ENCODE assay signal across 26 mouse cellular contexts in genomic region chr4:129736173-129736572, GRCm38 (mm10). TPM values are rescaled to one million over a fixed set of nuclear protein-coding genes. Genes with fewer than 3 reads are reported as not detected.
A peak's percentile ranks its signal among the peaks of the same experiment; 100 is the strongest.
DNase-seq lines count a peak whose midpoint lies in the region; ATAC-seq lines count a peak whose summit lies in the region.
"Had no signal": no experiment of that assay in that cellular context is flagged by ENCODE, and none has a peak within 500 bp of the region (broad histone marks: within the 10 kb centered on the region; RNA-seq: fewer than 3 reads in every experiment).

No protein-coding gene starts in this region.

- H3K9ac ChIP-seq in limb, embryonic 12.5 days (replicated peaks): no peak overlapping the region
- H3K9ac ChIP-seq in hindbrain, embryonic 16.5 days (ENCODE audit: low read depth, low read length): no peak overlapping the region
- H3K9ac ChIP-seq: hindbrain, embryonic 13.5 days; liver, embryonic 14.5 days had no signal

- 76% methylated on average over 1 of the region's 1 CpGs for WGBS in limb, embryonic 12.5 days
- 91% methylated on average over 1 of the region's 1 CpGs for WGBS in limb, embryonic 10.5 days
- WGBS in hindbrain, embryonic 16.5 days: 84% methylated on average over 1 of the region's 1 CpGs

- H3K36me3 ChIP-seq in limb, embryonic 12.5 days: peaks cover 23% of the 10 kb centered on the region
- peaks cover 81% of the 10 kb centered on the region for H3K36me3 ChIP-seq in limb, embryonic 10.5 days
- H3K36me3 ChIP-seq in hindbrain, embryonic 16.5 days (ENCODE audit: control insufficient read depth, insufficient read depth, low read length): no peaks in the 10 kb centered on the region
- H3K36me3 ChIP-seq: hindbrain, embryonic 13.5 days had no signal

- no peaks in the 10 kb centered on the region for H3K9me3 ChIP-seq in limb, embryonic 12.5 days
- no peaks in the 10 kb centered on the region for H3K9me3 ChIP-seq in limb, embryonic 10.5 days (replicated peaks)
- H3K9me3 ChIP-seq in hindbrain, embryonic 16.5 days (ENCODE audit: control insufficient read depth, low read length): no peaks in the 10 kb centered on the region
- H3K9me3 ChIP-seq: hindbrain, embryonic 13.5 days had no signal

- DNase-seq in limb, embryonic 10.5 days (ENCODE audit: low spot score): no peak
- DNase-seq in lung, postnatal 36 days: peak; percentile 6
- no peak for DNase-seq in lung, adult 18-20 months
- DNase-seq in gonadal fat pad, adult 2 months (ENCODE audit: low read depth): peak; percentile 85
- DNase-seq in frontal cortex, postnatal 14 days (ENCODE audit: low spot score in 2 of 2): no peak
- DNase-seq: adrenal gland, postnatal 25 days; cerebellum, adult 11-12 months; cerebellum, adult 9-11 months; embryo, embryonic 11 days; gastrocnemius, postnatal 10 days; heart, postnatal 4 days; kidney, adult 9 months; kidney, postnatal 14 days; layer of hippocampus, adult 9-11 months; lung, postnatal 14 days; spleen, adult 18-20 months; thymus, postnatal 4 days had no signal

- peaks cover 16% of the 10 kb centered on the region for H3K4me1 ChIP-seq in limb, embryonic 12.5 days (replicated peaks)
- peaks cover 8% of the 10 kb centered on the region for H3K4me1 ChIP-seq in limb, embryonic 10.5 days
- peaks cover 24% of the 10 kb centered on the region for H3K4me1 ChIP-seq in hindbrain, embryonic 16.5 days (ENCODE audit: control insufficient read depth, insufficient read depth, low read depth, low read length)

- ATAC-seq in limb, embryonic 12.5 days (ENCODE audit: insufficient number of reproducible peaks, insufficient read depth, low FRiP score, low TSS enrichment, low read depth): no peak
- no peak for ATAC-seq in hindbrain, embryonic 16.5 days
- ATAC-seq: forebrain, embryonic 14.5 days; intestine, postnatal 0 days; midbrain, embryonic 16.5 days had no signal

- no peak overlapping the region for H3K27ac ChIP-seq in limb, embryonic 12.5 days
- H3K27ac ChIP-seq in limb, embryonic 10.5 days: no peak overlapping the region
- H3K27ac ChIP-seq in hindbrain, embryonic 16.5 days (ENCODE audit: low read depth, low read length): no peak overlapping the region
- H3K27ac ChIP-seq: hindbrain, embryonic 13.5 days; liver, embryonic 14.5 days had no signal

- 0 out of 2 replicates have a peak overlapping the region, but pooled peaks have one; percentile 2 for H3K4me2 ChIP-seq in limb, embryonic 12.5 days
- no peak overlapping the region for H3K4me2 ChIP-seq in hindbrain, embryonic 16.5 days (ENCODE audit: low read length)
- H3K4me2 ChIP-seq: heart, embryonic 11.5 days; hindbrain, embryonic 13.5 days; midbrain, embryonic 11.5 days had no signal

- H3K27me3 ChIP-seq in limb, embryonic 12.5 days: no peaks in the 10 kb centered on the region
- H3K27me3 ChIP-seq in limb, embryonic 10.5 days (ENCODE audit: low read depth, poor library complexity, severe bottlenecking): no peaks in the 10 kb centered on the region
- no peaks in the 10 kb centered on the region for H3K27me3 ChIP-seq in hindbrain, embryonic 16.5 days (replicated peaks; ENCODE audit: control insufficient read depth, insufficient read depth, low read length)
- H3K27me3 ChIP-seq: hindbrain, embryonic 13.5 days had no signal

- no peak overlapping the region for H3K4me3 ChIP-seq in limb, embryonic 12.5 days (replicated peaks)
- no peak overlapping the region for H3K4me3 ChIP-seq in limb, embryonic 10.5 days
- H3K4me3 ChIP-seq in hindbrain, embryonic 16.5 days (ENCODE audit: low read length): no peak overlapping the region
- H3K4me3 ChIP-seq: hindbrain, embryonic 13.5 days had no signal

RNA-seq across cellular contexts. Expression of gene Khdrbs1, which starts 5.9 kb away (rescaled TPM):
- 204 TPM in 2 replicates for polyA plus RNA-seq in limb, embryonic 12.5 days (2016; fragmentation: Nextera tagmentation; extraction: Ambion mirVana)
- 156 and 179 TPM in 2 replicates for polyA plus RNA-seq in limb, embryonic 10.5 days (2016; fragmentation: Nextera tagmentation; extraction: Ambion mirVana)
- 10.5 and 20.3 TPM in 2 replicates for polyA plus RNA-seq in gonadal fat pad, adult 2 months (2012; rRNA removed)
- polyA plus RNA-seq in hindbrain, embryonic 16.5 days (2015; fragmentation: Nextera tagmentation; extraction: Ambion mirVana): 96.3 and 104 TPM in 2 replicates

RNA-seq across cellular contexts. Expression of gene Tmem39b, which starts 39.5 kb away (rescaled TPM):
- 15.4 and 16.8 TPM in 2 replicates for polyA plus RNA-seq in limb, embryonic 12.5 days (2016; fragmentation: Nextera tagmentation; extraction: Ambion mirVana)
- 16.0 TPM in 2 replicates for polyA plus RNA-seq in limb, embryonic 10.5 days (2016; fragmentation: Nextera tagmentation; extraction: Ambion mirVana)
- 27.5 and 32.5 TPM in 2 replicates for polyA plus RNA-seq in gonadal fat pad, adult 2 months (2012; rRNA removed)
- 12.7 and 14.8 TPM in 2 replicates for polyA plus RNA-seq in hindbrain, embryonic 16.5 days (2015; fragmentation: Nextera tagmentation; extraction: Ambion mirVana)

Comparison
In these comparisons a context has a peak if more than half of its experiments do, and no peak if none do; other contexts are left out.
1. DNase-seq: peak in lung, postnatal 36 days (single experiment) and gonadal fat pad, adult 2 months (single experiment); none in limb, embryonic 10.5 days (single experiment), lung, adult 18-20 months (0 of 2) and frontal cortex, postnatal 14 days (0 of 2).